Mouse (Mus musculus) embryonic facial prominence, embryonic 14.5 days (tissue): ENCODE data around the gene Txndc15. TPM values are rescaled to one million over a fixed set of nuclear protein-coding genes. Genes with fewer than 3 reads are reported as not detected.
A peak's percentile ranks its signal among the peaks of the same experiment; 100 is the strongest.

ENCODE experiments used
- ATAC-seq: fragments of 200-750 bp; cut with Nextera tagmentation; 2 replicates; pipeline ENCODE4 v1.8.0; 2017; ENCODE audit warnings: low read depth, moderate number of reproducible peaks, moderate TSS enrichment
- DNase-seq: peaks from one replicate; pipeline ENCODE4 v3.0.0-alpha.2; 2015; ENCODE audit warnings: low spot score
- H3K27ac ChIP-seq: fragments of 300-500 bp; sonication (generic); replicated peaks from 2 replicates; pipeline ENCODE4 v1.5.1; 2014; ENCODE audit warnings: low read depth, mild to moderate bottlenecking, low read length, moderate library complexity
- H3K27me3 ChIP-seq: fragments of 300-500 bp; sonication (generic); replicated peaks from 2 replicates; pipeline ENCODE4 v1.6.1; 2014; ENCODE audit warnings: low read length; ENCODE audit not compliant: control insufficient read depth, insufficient read depth
- H3K36me3 ChIP-seq: fragments of 300-500 bp; sonication (generic); 2 replicates; pipeline ENCODE4 v1.6.1; 2014; ENCODE audit warnings: low read length, mixed read lengths; ENCODE audit not compliant: control insufficient read depth, insufficient read depth
- H3K4me1 ChIP-seq: fragments of 300-500 bp; sonication (generic); 2 replicates; pipeline ENCODE4 v1.6.1; 2014; ENCODE audit warnings: antibody characterized with exemption, low read length; ENCODE audit not compliant: control insufficient read depth, insufficient read depth
- H3K4me2 ChIP-seq: fragments of 300-500 bp; sonication (generic); 2 replicates; pipeline ENCODE4 v1.6.1; 2014; ENCODE audit warnings: low read depth, mild to moderate bottlenecking, low read length, moderate library complexity, mixed read lengths
- H3K4me3 ChIP-seq: fragments of 300-500 bp; sonication (generic); 2 replicates; pipeline ENCODE4 v1.5.1; 2014; ENCODE audit warnings: low read depth, mild to moderate bottlenecking, low read length
- H3K9ac ChIP-seq: fragments of 300-500 bp; sonication (generic); 2 replicates; pipeline ENCODE4 v1.6.1; 2014; ENCODE audit warnings: low read depth, mild to moderate bottlenecking, low read length, moderate library complexity, mixed read lengths
- H3K9me3 ChIP-seq: fragments of 300-500 bp; sonication (generic); 2 replicates; pipeline ENCODE4 v1.6.1; 2016; ENCODE audit warnings: low read length; ENCODE audit not compliant: control insufficient read depth
- WGBS: fragments of 180-500 bp; shearing (Covaris S2); extraction: QIAGEN DNeasy Blood & Tissue Kit; methylation state at CpG from one replicate; pipeline ENCODE4 v1.1.7; 2014; 5-methylcytosine and 5-hydroxymethylcytosine counted together
- polyA plus RNA-seq: library from polyadenylated mRNA; unstranded; fragments of >200 nt; fragmentation: Nextera tagmentation; extraction: Ambion mirVana; gene quantifications from 2 replicates; pipeline ENCODE4 v1.2.1, GENCODE M21; 2014

Txndc15 gene
- polyA plus RNA-seq, 1 experiment from 2014 or later: 99.8 TPM

DNA sequence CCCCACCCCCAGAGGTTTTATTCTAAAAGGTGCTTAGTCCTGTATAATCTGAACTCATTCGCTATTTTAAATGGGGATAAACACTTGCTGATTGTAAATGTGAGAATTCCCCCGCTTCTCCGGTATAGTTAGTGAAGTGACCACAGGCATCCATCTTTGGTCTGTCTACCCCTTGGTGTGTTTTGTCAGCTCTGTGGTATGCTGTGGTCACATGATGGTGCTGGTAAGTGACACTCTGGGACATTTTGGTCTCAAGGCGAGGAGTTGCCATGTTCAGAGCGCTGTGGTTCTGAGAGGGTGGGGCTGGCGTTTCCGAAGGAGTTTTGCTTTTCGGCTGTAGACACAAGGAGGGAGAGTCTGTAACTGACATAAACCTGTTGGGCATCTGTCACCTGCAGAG is 23.4 kb downstream of the Txndc15 start:
- ATAC-seq: no peak
- Histone ChIP-seq H3K36me3 (no peaks in the 10 kb centered on the region), H3K4me2 (no peak overlapping the region), H3K27me3 (no peaks in the 10 kb centered on the region), H3K9me3 (no peaks in the 10 kb centered on the region), H3K9ac (no peak overlapping the region), H3K4me3 (no peak overlapping the region), H3K27ac (no peak overlapping the region), H3K4me1 (no peaks in the 10 kb centered on the region)
- 88% methylated on average over 8 of the region's 8 CpGs for WGBS
- no peak for DNase-seq

DNA sequence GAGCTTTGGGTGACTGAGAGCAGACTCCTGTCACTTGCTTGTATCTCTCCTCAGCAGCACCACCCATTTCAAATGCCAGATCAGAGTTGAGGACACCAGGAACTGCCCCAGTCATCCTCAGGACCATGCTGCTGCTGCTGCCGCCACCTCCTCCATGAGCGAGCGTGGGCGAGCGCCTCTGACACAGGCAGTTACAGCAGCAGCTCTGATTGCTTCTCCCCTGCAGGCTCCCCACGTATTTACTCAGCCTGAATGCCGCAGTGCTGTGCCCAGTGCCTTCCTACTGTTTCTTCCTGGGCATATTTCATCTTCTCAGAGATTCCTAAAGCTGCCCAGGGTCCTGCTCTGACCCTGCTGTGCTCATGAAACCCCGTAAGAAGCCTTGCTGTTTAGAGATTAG is 27.9 kb downstream of the Txndc15 start:
- Histone ChIP-seq H3K9me3 (no peaks in the 10 kb centered on the region), H3K27me3 (no peaks in the 10 kb centered on the region), H3K9ac (no peak overlapping the region), H3K4me2 (no peak overlapping the region), H3K4me1 (no peaks in the 10 kb centered on the region), H3K27ac (no peak overlapping the region), H3K4me3 (no peak overlapping the region), H3K36me3 (no peaks in the 10 kb centered on the region)
- DNase-seq (no peak), ATAC-seq (no peak)
- WGBS: 65% methylated on average over 8 of the region's 8 CpGs

DNA sequence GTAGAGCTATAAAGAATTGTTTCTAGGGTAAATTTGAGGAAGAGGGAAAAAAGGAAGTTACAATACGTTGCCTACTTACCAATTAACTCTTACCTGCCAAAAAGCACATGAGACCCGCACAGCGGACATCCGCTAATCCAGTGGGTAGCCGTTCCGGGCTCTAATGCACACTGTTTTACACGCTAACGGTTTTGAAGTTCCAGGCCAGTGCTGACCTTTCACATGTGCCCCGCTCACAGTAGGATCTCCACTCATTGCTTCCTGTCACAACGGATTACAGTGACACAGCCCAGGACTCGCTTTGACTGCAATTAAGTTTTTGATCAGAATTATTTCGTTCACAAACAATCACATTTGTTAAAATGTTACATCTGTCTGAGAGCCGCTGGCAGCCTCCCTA is 39.9 kb downstream of the Txndc15 start:
- no peak overlapping the region for H3K4me3 ChIP-seq
- peaks cover 9% of the 10 kb centered on the region; the same call in 1 of the 2 replicates for H3K4me1 ChIP-seq
- DNase-seq (no peak), ATAC-seq (no peak)
- H3K9ac ChIP-seq: no peak overlapping the region
- no peaks in the 10 kb centered on the region for H3K9me3 ChIP-seq
- H3K27me3 ChIP-seq: no peaks in the 10 kb centered on the region
- WGBS: 50% methylated on average over 13 of the region's 13 CpGs
- no peak overlapping the region for H3K27ac ChIP-seq
- no peak overlapping the region for H3K4me2 ChIP-seq
- no peaks in the 10 kb centered on the region for H3K36me3 ChIP-seq

DNA sequence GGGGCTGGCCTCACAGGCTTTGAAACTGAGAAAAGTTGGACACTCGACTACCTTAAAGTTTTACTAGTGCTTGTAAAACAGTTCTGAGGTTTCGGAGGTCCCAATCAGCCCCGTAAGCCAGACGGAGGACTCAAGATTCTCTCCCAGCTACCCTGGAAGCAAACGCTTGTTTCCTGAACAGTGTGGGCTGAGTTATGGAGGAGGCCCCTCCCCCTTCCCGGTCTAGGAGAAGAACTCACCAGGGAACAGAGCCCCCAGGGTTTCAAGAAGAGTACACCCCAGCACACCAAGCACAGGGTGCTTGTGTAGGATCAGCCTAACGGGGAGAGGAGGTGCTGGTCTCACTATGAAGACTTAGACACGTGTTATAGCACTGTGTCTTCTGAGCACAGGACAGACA is 42.3 kb downstream of the Txndc15 start:
- DNase-seq (peak; percentile 48), ATAC-seq (peak; percentile 54; the same call in 1 of the 2 replicates)
- Histone ChIP-seq H3K9ac (peak overlapping the region; percentile 40), H3K36me3 (no peaks in the 10 kb centered on the region), H3K4me2 (peak overlapping the region; percentile 39), H3K4me3 (no peak overlapping the region), H3K27ac (peak overlapping the region; percentile 4; the same call in 1 of the 2 replicates), H3K4me1 (peaks cover 18% of the 10 kb centered on the region), H3K9me3 (no peaks in the 10 kb centered on the region), H3K27me3 (no peaks in the 10 kb centered on the region)
- WGBS: 25% methylated on average over 8 of the region's 8 CpGs

DNA sequence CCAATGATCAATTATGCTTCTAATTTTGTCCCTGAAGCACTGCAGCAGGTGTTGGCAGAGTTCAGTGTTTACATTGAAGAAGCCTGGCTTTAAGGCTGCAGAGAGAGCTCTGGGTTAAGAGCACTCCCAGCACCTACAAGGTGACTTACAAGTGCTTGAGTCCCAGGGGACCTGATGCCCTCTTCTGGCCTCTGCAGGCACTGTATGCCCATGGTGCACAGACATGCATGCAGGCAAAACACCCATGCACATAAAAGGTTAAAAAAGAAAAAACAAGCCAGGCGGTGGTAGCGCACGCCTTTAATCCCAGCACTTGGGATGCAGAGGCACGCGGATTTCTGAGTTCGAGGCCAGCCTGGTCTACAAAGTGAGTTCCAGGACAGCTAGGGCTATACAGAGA is 43.2 kb downstream of the Txndc15 start:
- H3K4me2 ChIP-seq: no peak overlapping the region
- peaks cover 20% of the 10 kb centered on the region for H3K4me1 ChIP-seq
- H3K4me3 ChIP-seq: no peak overlapping the region
- ATAC-seq: no peak
- H3K27me3 ChIP-seq: no peaks in the 10 kb centered on the region
- H3K36me3 ChIP-seq: no peaks in the 10 kb centered on the region
- no peak overlapping the region for H3K27ac ChIP-seq
- H3K9me3 ChIP-seq: no peaks in the 10 kb centered on the region
- H3K9ac ChIP-seq: no peak overlapping the region
- 80% methylated on average over 6 of the region's 6 CpGs for WGBS
- DNase-seq: peak; percentile 60

DNA sequence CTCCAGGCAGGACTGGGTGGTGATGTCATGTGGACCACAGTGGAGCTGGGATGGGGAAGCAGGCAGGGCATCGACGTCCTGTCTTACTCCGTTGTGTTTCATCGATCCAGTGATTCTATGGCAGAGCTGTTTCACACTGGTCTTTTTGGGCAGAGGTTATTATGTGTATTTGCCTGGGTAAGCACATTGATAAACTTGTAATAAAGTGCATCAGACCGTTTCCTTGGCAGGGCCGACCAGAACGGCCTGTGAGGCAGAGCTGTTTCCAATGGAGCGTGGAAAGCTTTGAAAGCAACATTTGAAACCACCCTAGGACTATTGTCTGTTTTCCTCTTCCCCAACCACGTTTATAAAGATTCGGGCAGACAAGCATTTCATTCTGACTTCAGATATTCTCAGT is 46.1 kb downstream of the Txndc15 start:
- Histone ChIP-seq H3K4me3 (no peak overlapping the region), H3K9me3 (no peaks in the 10 kb centered on the region), H3K4me2 (peak overlapping the region; percentile 10; the same call in 1 of the 2 replicates), H3K4me1 (peaks cover 20% of the 10 kb centered on the region), H3K9ac (peak overlapping the region; percentile 44; the same call in 1 of the 2 replicates), H3K27me3 (no peaks in the 10 kb centered on the region), H3K27ac (peak overlapping the region; percentile 59), H3K36me3 (no peaks in the 10 kb centered on the region)
- 51% methylated on average over 10 of the region's 10 CpGs for WGBS
- ATAC-seq (no peak), DNase-seq (no peak)

DNA sequence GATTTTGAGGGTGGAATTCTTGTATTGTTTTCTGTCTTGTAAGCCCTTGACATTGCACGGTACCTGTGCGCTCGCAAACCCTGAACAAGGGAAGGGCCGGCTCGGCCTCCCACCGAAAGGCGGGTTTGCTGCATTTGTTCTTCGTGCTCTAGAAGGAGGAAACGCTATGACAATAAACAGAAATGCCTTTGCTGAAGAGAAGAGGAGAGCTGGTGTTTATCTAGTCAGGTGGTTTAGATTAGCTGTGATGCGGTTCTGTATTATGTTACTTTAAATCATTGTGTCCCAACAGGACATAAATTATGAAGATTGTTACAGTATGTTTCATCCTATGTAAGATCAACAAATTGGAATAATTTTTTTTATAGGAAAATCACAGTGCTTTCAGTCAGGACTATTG is 47.0 kb downstream of the Txndc15 start:
- peak overlapping the region; percentile 59 for H3K27ac ChIP-seq
- peaks cover 20% of the 10 kb centered on the region for H3K4me1 ChIP-seq
- DNase-seq (no peak), ATAC-seq (peak; percentile 9; the same call in 1 of the 2 replicates)
- H3K9ac ChIP-seq: no peak overlapping the region
- H3K36me3 ChIP-seq: no peaks in the 10 kb centered on the region
- no peaks in the 10 kb centered on the region for H3K27me3 ChIP-seq
- no peak overlapping the region for H3K4me3 ChIP-seq
- H3K9me3 ChIP-seq: no peaks in the 10 kb centered on the region
- WGBS: 44% methylated on average over 10 of the region's 10 CpGs
- H3K4me2 ChIP-seq: peak overlapping the region; percentile 10; the same call in 1 of the 2 replicates

DNA sequence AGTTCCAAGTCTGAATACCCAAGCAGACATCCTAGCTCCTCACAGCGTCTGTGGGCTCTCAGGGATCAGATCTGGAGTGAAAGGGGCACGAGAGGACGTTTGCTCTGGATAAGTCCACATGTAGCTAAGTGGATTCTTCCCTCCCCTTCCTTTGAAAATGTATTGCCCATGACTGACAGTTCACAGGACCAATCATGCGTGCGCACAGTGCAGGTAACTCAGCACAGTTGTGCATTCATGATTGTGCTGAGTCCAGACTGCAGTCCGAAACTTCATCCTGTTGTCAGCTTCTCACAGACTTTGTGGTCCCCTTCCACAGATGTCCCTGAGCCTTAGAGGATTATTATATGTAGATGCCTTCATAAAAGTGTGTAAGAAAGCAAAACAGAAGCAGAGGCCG is 59.9 kb downstream of the Txndc15 start:
- no peak overlapping the region for H3K9ac ChIP-seq
- no peaks in the 10 kb centered on the region for H3K27me3 ChIP-seq
- DNase-seq (no peak), ATAC-seq (no peak)
- H3K4me1 ChIP-seq: no peaks in the 10 kb centered on the region
- 74% methylated on average over 7 of the region's 7 CpGs for WGBS
- no peak overlapping the region for H3K27ac ChIP-seq
- H3K9me3 ChIP-seq: no peaks in the 10 kb centered on the region
- no peaks in the 10 kb centered on the region for H3K36me3 ChIP-seq
- no peak overlapping the region for H3K4me2 ChIP-seq
- no peak overlapping the region for H3K4me3 ChIP-seq

DNA sequence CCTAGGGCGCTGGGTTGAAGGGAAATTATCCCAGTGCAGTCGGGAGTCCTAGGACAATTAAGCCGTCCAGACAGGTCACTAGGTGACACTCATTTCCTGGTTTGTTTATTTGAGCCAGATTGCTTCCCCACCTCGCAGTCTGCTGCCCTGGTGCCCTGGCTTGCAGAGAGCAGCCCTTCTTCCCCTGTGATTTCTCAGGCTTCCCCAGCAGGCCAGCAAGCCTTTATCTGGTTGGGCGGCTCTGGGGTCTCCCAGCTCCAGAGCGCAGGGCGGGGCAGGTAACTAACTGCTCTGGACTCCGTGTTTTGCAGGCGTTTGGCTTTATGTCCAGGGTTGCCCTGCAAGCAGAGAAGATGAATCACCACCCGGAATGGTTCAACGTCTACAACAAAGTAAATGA is 60.6 kb downstream of the Txndc15 start:
- Histone ChIP-seq H3K27me3 (no peaks in the 10 kb centered on the region), H3K9ac (no peak overlapping the region), H3K4me2 (no peak overlapping the region), H3K36me3 (no peaks in the 10 kb centered on the region), H3K4me3 (no peak overlapping the region), H3K27ac (no peak overlapping the region), H3K9me3 (no peaks in the 10 kb centered on the region), H3K4me1 (no peaks in the 10 kb centered on the region)
- ATAC-seq (no peak), DNase-seq (no peak)
- WGBS: 39% methylated on average over 11 of the region's 11 CpGs
